Mouse (Mus musculus) duodenum, adult 2 months (tissue): ENCODE data around the gene Mocs2. TPM values are rescaled to one million over a fixed set of nuclear protein-coding genes. Genes with fewer than 3 reads are reported as not detected.

ENCODE experiments used
- polyA plus RNA-seq: library from polyadenylated mRNA; depleted of rRNA; stranded (reverse); fragments of >200 nt; gene quantifications from 2 replicates; pipeline ENCODE4 v1.2.3, GENCODE M21; 2012; ENCODE audit warnings: low replicate concordance; rRNA removed

Mocs2 gene
- 9.9 and 11.9 TPM in 2 replicates for polyA plus RNA-seq

GRCm38 (mm10) chr13:114817751-114818360 lies at the start of gene Mocs2:
Gene Mocs2 (plus strand): TSS chr13:114818236.

Other genes with a start within 250 kb of the Mocs2 start
- gene Itga2, start 113.9 kb downstream of the Mocs2 start, polyA plus RNA-seq, result 0.20 and 0.57 TPM in 2 replicates